Mouse (Mus musculus) liver, adult 2 months (tissue): ENCODE measurements at regions not wholly inside any gene's neighbourhood (a gene's known extent, or its start where the extent isn't known, plus 50 kb on each side); places are given as distances from the start of the nearest gene placed in this dataset.

Source experiments
- DNase-seq: peaks from one replicate; pipeline ENCODE4 v3.0.0-alpha.2; 2011; ENCODE audit warnings: low read depth, low spot score; ENCODE audit errors: extremely low read depth
- H3K27ac ChIP-seq: fragments of 200-500 bp; replicated peaks from 2 replicates; pipeline ENCODE4 v1.5.1; 2012; ENCODE audit warnings: low read depth, mild to moderate bottlenecking, control low read depth, inconsistent platforms, low read length; ENCODE audit not compliant: insufficient read depth
- H3K27me3 ChIP-seq: fragments of 200-500 bp; 2 replicates; pipeline ENCODE4 v1.6.1; 2012; ENCODE audit warnings: mild to moderate bottlenecking, moderate library complexity, low read length, inconsistent platforms; ENCODE audit not compliant: control insufficient read depth, insufficient read depth
- H3K36me3 ChIP-seq: fragments of 200-500 bp; 2 replicates; pipeline ENCODE4 v1.6.1; 2012; ENCODE audit warnings: low read length, inconsistent platforms; ENCODE audit not compliant: control insufficient read depth, insufficient read depth
- H3K4me1 ChIP-seq: fragments of 200-500 bp; 2 replicates; pipeline ENCODE4 v1.6.1; 2011; ENCODE audit warnings: low read length; ENCODE audit not compliant: control insufficient read depth, insufficient read depth
- H3K4me3 ChIP-seq: fragments of 200-500 bp; 2 replicates; pipeline ENCODE4 v1.5.1; 2011; ENCODE audit warnings: low read depth, mild to moderate bottlenecking, control low read depth, low read length, moderate library complexity; ENCODE audit not compliant: insufficient read depth
- H3K79me2 ChIP-seq: fragments of 200-500 bp; 2 replicates; pipeline ENCODE4 v1.6.1; 2012; ENCODE audit warnings: inconsistent platforms, mild to moderate bottlenecking, low read length, moderate library complexity; ENCODE audit not compliant: control insufficient read depth, insufficient read depth
- H3K9ac ChIP-seq: fragments of 200-500 bp; 2 replicates; pipeline ENCODE4 v1.6.1; 2012; ENCODE audit warnings: low read depth, mild to moderate bottlenecking, control low read depth, inconsistent platforms, low read length
- CTCF ChIP-seq: fragments of 200-500 bp; IDR thresholded peaks from 2 replicates; pipeline ENCODE4 v1.5.1; 2011; ENCODE audit warnings: low read depth, low read length, control low read depth
- POLR2A ChIP-seq: fragments of 200-500 bp; IDR thresholded peaks from 2 replicates; pipeline ENCODE4 v1.6.1; 2011; ENCODE audit warnings: low read length, control low read depth; ENCODE audit not compliant: insufficient read depth; ENCODE audit errors: extremely low read depth
- WGBS: fragments of 180-500 bp; shearing (Covaris S2); methylation state at CpG from one replicate; pipeline ENCODE4 v1.1.7; 2018; 5-methylcytosine and 5-hydroxymethylcytosine counted together

GRCm38 (mm10) chr7:89035138-89035996 lies 368.7 kb downstream of the Tmem135 start:
- no peak for DNase-seq
- Histone ChIP-seq H3K9ac (no peak overlapping the region), H3K27ac (no peak overlapping the region), H3K4me1 (no peaks in the 10 kb centered on the region), H3K79me2 (no peaks in the 10 kb centered on the region), H3K36me3 (no peaks in the 10 kb centered on the region), H3K4me3 (no peak overlapping the region), H3K27me3 (no peaks in the 10 kb centered on the region)
- 67% methylated on average over 2 of the region's 2 CpGs for WGBS
- TF ChIP-seq CTCF (no peak), POLR2A (no peak)

- Histone ChIP-seq H3K4me1 (no peaks in the 10 kb centered on the region), H3K79me2 (no peaks in the 10 kb centered on the region), H3K9ac (no peak overlapping the region), H3K36me3 (no peaks in the 10 kb centered on the region), H3K27ac (no peak overlapping the region), H3K4me3 (no peak overlapping the region), H3K27me3 (no peaks in the 10 kb centered on the region)
- WGBS, result 86% methylated on average over 3 of the region's 3 CpGs
- TF ChIP-seq POLR2A (no peak), CTCF (no peak)
- DNase-seq, result no peak
Measured at GRCm38 (mm10) chr7:89023230-89024030, 380.6 kb downstream of the Tmem135 start.

GRCm38 (mm10) chr7:88998815-88999392 lies 405.1 kb downstream of the Tmem135 start:
- no peak for TF ChIP-seq CTCF
- no peak for TF ChIP-seq POLR2A
- Histone ChIP-seq H3K4me3 (no peak overlapping the region), H3K79me2 (no peaks in the 10 kb centered on the region), H3K36me3 (no peaks in the 10 kb centered on the region), H3K9ac (no peak overlapping the region), H3K4me1 (no peaks in the 10 kb centered on the region), H3K27ac (no peak overlapping the region), H3K27me3 (no peaks in the 10 kb centered on the region)
- WGBS, result 87% methylated on average over 4 of the region's 4 CpGs
- DNase-seq, result no peak

GRCm38 (mm10) chr7:88997815-88998477 lies 406.1 kb downstream of the Tmem135 start:
- Histone ChIP-seq H3K27me3 (no peaks in the 10 kb centered on the region), H3K79me2 (no peaks in the 10 kb centered on the region), H3K9ac (no peak overlapping the region), H3K36me3 (no peaks in the 10 kb centered on the region), H3K4me3 (no peak overlapping the region), H3K4me1 (no peaks in the 10 kb centered on the region), H3K27ac (no peak overlapping the region)
- 63% methylated on average over 3 of the region's 3 CpGs for WGBS
- no peak for DNase-seq
- TF ChIP-seq POLR2A (no peak), CTCF (no peak)

GRCm38 (mm10) chr7:88974436-88974835 lies 429.6 kb downstream of the Tmem135 start:
- H3K79me2 ChIP-seq, result no peaks in the 10 kb centered on the region
- H3K9ac ChIP-seq, result no peak overlapping the region
- TF ChIP-seq POLR2A (no peak), CTCF (no peak)
- H3K4me1 ChIP-seq, result no peaks in the 10 kb centered on the region
- no peak overlapping the region for H3K27ac ChIP-seq
- WGBS, result 80% methylated on average over 4 of the region's 4 CpGs
- no peaks in the 10 kb centered on the region for H3K27me3 ChIP-seq
- no peak overlapping the region for H3K4me3 ChIP-seq
- H3K36me3 ChIP-seq, result no peaks in the 10 kb centered on the region
- DNase-seq, result no peak
